Mouse (Mus musculus) midbrain, embryonic 12.5 days (tissue): ENCODE data around the gene Dhrs3. TPM values are rescaled to one million over a fixed set of nuclear protein-coding genes. Genes with fewer than 3 reads are reported as not detected.

Experiments used
- ATAC-seq: fragments of 200-750 bp; cut with Nextera tagmentation; 2 replicates; pipeline ENCODE4 v1.8.0; 2017; ENCODE audit warnings: low read depth, moderate TSS enrichment, moderate library complexity; ENCODE audit not compliant: low FRiP score
- H3K27ac ChIP-seq: fragments of 300-500 bp; sonication (generic); replicated peaks from 2 replicates; pipeline ENCODE4 v1.5.1; 2016; ENCODE audit warnings: mild to moderate bottlenecking
- H3K27me3 ChIP-seq: fragments of 300-500 bp; sonication (generic); 2 replicates; pipeline ENCODE4 v1.6.1; 2016; ENCODE audit warnings: mild to moderate bottlenecking
- H3K36me3 ChIP-seq: fragments of 300-500 bp; sonication (generic); 2 replicates; pipeline ENCODE4 v1.6.1; 2016
- H3K4me1 ChIP-seq: fragments of 300-500 bp; sonication (generic); 2 replicates; pipeline ENCODE4 v1.6.1; 2016
- H3K4me2 ChIP-seq: fragments of 300-500 bp; sonication (generic); replicated peaks from 2 replicates; pipeline ENCODE4 v1.6.1; 2016; ENCODE audit warnings: mild to moderate bottlenecking, moderate library complexity
- H3K4me3 ChIP-seq: fragments of 300-500 bp; sonication (generic); 2 replicates; pipeline ENCODE4 v1.5.1; 2016; ENCODE audit warnings: mild to moderate bottlenecking
- H3K9ac ChIP-seq: fragments of 300-500 bp; sonication (generic); replicated peaks from 2 replicates; pipeline ENCODE4 v1.6.1; 2016; ENCODE audit warnings: mild to moderate bottlenecking, moderate library complexity
- H3K9me3 ChIP-seq: fragments of 300-500 bp; sonication (generic); 2 replicates; pipeline ENCODE4 v1.6.1; 2016; ENCODE audit warnings: mild to moderate bottlenecking
- WGBS: fragments of 180-500 bp; shearing (Covaris S2); methylation state at CpG from one replicate; pipeline ENCODE4 v1.1.7; 2016; 5-methylcytosine and 5-hydroxymethylcytosine counted together
- polyA plus RNA-seq: library from polyadenylated mRNA; unstranded; fragments of >200 nt; fragmentation: Nextera tagmentation; extraction: Ambion mirVana; gene quantifications from 2 replicates; pipeline ENCODE4 v1.2.1, GENCODE M21; 2016

Gene Dhrs3
- 9.8 and 13.6 TPM in 2 replicates for polyA plus RNA-seq

- peaks cover 45% of the 10 kb centered on the region for H3K27me3 ChIP-seq
- no peaks in the 10 kb centered on the region for H3K9me3 ChIP-seq
- H3K36me3 ChIP-seq, result no peaks in the 10 kb centered on the region
- peak within 1 kb of the TSS; percentile 42 for H3K4me3 ChIP-seq
- H3K4me2 ChIP-seq, result peak within 1 kb of the TSS; percentile 70
- H3K9ac ChIP-seq, result peak within 1 kb of the TSS; percentile 39
- peak; percentile 81 for ATAC-seq
- peaks cover 22% of the 10 kb centered on the region for H3K4me1 ChIP-seq
- H3K27ac ChIP-seq, result no peak within 1 kb of the TSS
- WGBS, result under 1% methylated on average over 55 of the region's 55 CpGs
Measured at GRCm38 (mm10) chr4:144892133-144892936, at the start of gene Dhrs3. Dhrs3 (plus strand) TSS chr4:144892827.

GRCm38 (mm10) chr4:144861756-144862505 is 30.7 kb upstream of the Dhrs3 start:
- no peak for ATAC-seq
- H3K27me3 ChIP-seq, result no peaks in the 10 kb centered on the region
- no peak overlapping the region for H3K4me2 ChIP-seq
- 87% methylated on average over 3 of the region's 3 CpGs for WGBS
- H3K4me1 ChIP-seq, result no peaks in the 10 kb centered on the region
- no peaks in the 10 kb centered on the region for H3K9me3 ChIP-seq
- no peaks in the 10 kb centered on the region for H3K36me3 ChIP-seq
- no peak overlapping the region for H3K9ac ChIP-seq
- no peak overlapping the region for H3K27ac ChIP-seq
- H3K4me3 ChIP-seq, result no peak overlapping the region

GRCm38 (mm10) chr4:144867926-144868325 is 24.7 kb upstream of the Dhrs3 start:
- WGBS, result 77% methylated on average over 5 of the region's 5 CpGs
- no peak for ATAC-seq

GRCm38 (mm10) chr4:144868584-144868983 is 24.0 kb upstream of the Dhrs3 start:
- Histone ChIP-seq H3K36me3 (no peaks in the 10 kb centered on the region), H3K9ac (no peak overlapping the region), H3K4me1 (no peaks in the 10 kb centered on the region), H3K27ac (no peak overlapping the region), H3K4me2 (no peak overlapping the region), H3K27me3 (no peaks in the 10 kb centered on the region), H3K4me3 (no peak overlapping the region), H3K9me3 (no peaks in the 10 kb centered on the region)
- ATAC-seq, result no peak
- WGBS, result 84% methylated on average over 4 of the region's 4 CpGs

More at GRCm38 (mm10) chr4:144867926-144868325, 24.7 kb upstream of the Dhrs3 start:
- Histone ChIP-seq H3K4me3 (no peak overlapping the region), H3K4me1 (no peaks in the 10 kb centered on the region), H3K27ac (no peak overlapping the region), H3K4me2 (no peak overlapping the region), H3K9me3 (no peaks in the 10 kb centered on the region), H3K27me3 (no peaks in the 10 kb centered on the region), H3K9ac (no peak overlapping the region), H3K36me3 (no peaks in the 10 kb centered on the region)

GRCm38 (mm10) chr4:144872905-144873304 is 19.7 kb upstream of the Dhrs3 start:
- Histone ChIP-seq H3K4me2 (no peak overlapping the region), H3K27me3 (no peaks in the 10 kb centered on the region), H3K9ac (no peak overlapping the region), H3K9me3 (no peaks in the 10 kb centered on the region), H3K27ac (no peak overlapping the region), H3K4me3 (no peak overlapping the region), H3K4me1 (no peaks in the 10 kb centered on the region), H3K36me3 (no peaks in the 10 kb centered on the region)
- 45% methylated on average over 6 of the region's 6 CpGs for WGBS
- no peak for ATAC-seq

GRCm38 (mm10) chr4:144875576-144876093 is 17.0 kb upstream of the Dhrs3 start:
- Histone ChIP-seq H3K9ac (no peak overlapping the region), H3K4me3 (no peak overlapping the region), H3K36me3 (no peaks in the 10 kb centered on the region), H3K4me1 (no peaks in the 10 kb centered on the region), H3K9me3 (no peaks in the 10 kb centered on the region), H3K27me3 (no peaks in the 10 kb centered on the region), H3K4me2 (no peak overlapping the region), H3K27ac (no peak overlapping the region)
- ATAC-seq, result no peak
- 75% methylated on average over 2 of the region's 2 CpGs for WGBS

GRCm38 (mm10) chr4:144879549-144879948 is 13.1 kb upstream of the Dhrs3 start:
- Histone ChIP-seq H3K9me3 (no peaks in the 10 kb centered on the region), H3K4me3 (no peak overlapping the region), H3K36me3 (no peaks in the 10 kb centered on the region), H3K27me3 (no peaks in the 10 kb centered on the region), H3K9ac (no peak overlapping the region), H3K4me2 (no peak overlapping the region), H3K27ac (no peak overlapping the region), H3K4me1 (no peaks in the 10 kb centered on the region)
- 54% methylated on average over 1 of the region's 1 CpGs for WGBS
- no peak for ATAC-seq

- Histone ChIP-seq H3K9me3 (no peaks in the 10 kb centered on the region), H3K4me3 (no peak overlapping the region), H3K36me3 (no peaks in the 10 kb centered on the region), H3K9ac (no peak overlapping the region), H3K4me1 (no peaks in the 10 kb centered on the region), H3K27me3 (no peaks in the 10 kb centered on the region), H3K4me2 (no peak overlapping the region), H3K27ac (no peak overlapping the region)
- no peak for ATAC-seq
- 65% methylated on average over 2 of the region's 2 CpGs for WGBS
Measured at GRCm38 (mm10) chr4:144881376-144881775, 11.3 kb upstream of the Dhrs3 start.

GRCm38 (mm10) chr4:144882881-144883331 is 9.7 kb upstream of the Dhrs3 start:
- no peak for ATAC-seq
- Histone ChIP-seq H3K36me3 (no peaks in the 10 kb centered on the region), H3K27me3 (no peaks in the 10 kb centered on the region), H3K27ac (no peak overlapping the region), H3K9ac (no peak overlapping the region), H3K4me2 (no peak overlapping the region), H3K9me3 (no peaks in the 10 kb centered on the region), H3K4me1 (no peaks in the 10 kb centered on the region), H3K4me3 (no peak overlapping the region)
- 73% methylated on average over 8 of the region's 8 CpGs for WGBS

- peaks cover 10% of the 10 kb centered on the region for H3K27me3 ChIP-seq
Measured at GRCm38 (mm10) chr4:144886460-144886859, 6.2 kb upstream of the Dhrs3 start.

GRCm38 (mm10) chr4:144888750-144889149 is 3.9 kb upstream of the Dhrs3 start:
- Histone ChIP-seq H3K9ac (no peak overlapping the region), H3K4me2 (no peak overlapping the region), H3K27ac (no peak overlapping the region), H3K4me3 (no peak overlapping the region), H3K36me3 (no peaks in the 10 kb centered on the region), H3K27me3 (peaks cover 24% of the 10 kb centered on the region), H3K4me1 (peaks cover 8% of the 10 kb centered on the region), H3K9me3 (no peaks in the 10 kb centered on the region)
- ATAC-seq, result no peak
- 85% methylated on average over 4 of the region's 4 CpGs for WGBS

More at GRCm38 (mm10) chr4:144886460-144886859, 6.2 kb upstream of the Dhrs3 start:
- 69% methylated on average over 6 of the region's 6 CpGs for WGBS
- Histone ChIP-seq H3K9ac (no peak overlapping the region), H3K4me1 (no peaks in the 10 kb centered on the region), H3K4me2 (no peak overlapping the region), H3K9me3 (no peaks in the 10 kb centered on the region), H3K36me3 (no peaks in the 10 kb centered on the region), H3K27ac (no peak overlapping the region), H3K4me3 (no peak overlapping the region)
- ATAC-seq, result no peak
